Mouse (Mus musculus) neural tube, embryonic 10.5 days (tissue): ENCODE data around the gene 9430097D07Rik.
A peak's percentile ranks its signal among the peaks of the same experiment; 100 is the strongest.

Experiments
- DNase-seq: peaks from one replicate; pipeline ENCODE4 v3.0.0-alpha.2; 2017; ENCODE audit warnings: low spot score; ENCODE audit errors: extremely low spot score

9430097D07Rik gene

DNA sequence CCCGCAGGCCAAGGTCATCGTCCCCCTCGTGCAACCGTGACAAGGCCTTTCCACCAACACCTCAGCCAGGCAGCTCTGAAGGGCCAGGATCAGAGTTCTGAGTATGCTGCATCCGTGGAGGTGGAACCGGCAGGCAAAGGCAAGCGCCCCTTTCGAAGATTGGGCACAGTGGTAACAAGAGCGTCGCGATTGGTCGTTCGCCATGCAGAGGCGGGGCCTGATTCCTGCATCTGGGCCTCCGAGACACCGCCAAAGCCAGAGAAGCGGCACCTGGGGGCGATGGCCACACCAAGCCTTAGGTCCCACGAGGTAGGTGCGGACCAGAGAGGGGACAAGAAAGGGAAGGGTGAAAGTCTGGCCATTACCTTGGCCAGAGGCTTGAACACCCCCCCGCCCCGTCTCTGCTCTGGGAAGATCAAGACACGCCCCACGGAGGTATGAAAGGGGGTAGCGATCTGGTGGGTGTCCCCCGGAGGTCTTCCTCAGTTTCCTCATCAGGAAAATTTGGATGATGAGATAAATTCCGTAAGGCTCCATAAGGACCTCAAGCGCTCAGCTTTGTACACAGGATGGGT, at the start of gene 9430097D07Rik:
TSS of gene 9430097D07Rik (minus strand) at position 99 of the 575 bp plus-strand sequence.
- peak; percentile 63 for DNase-seq

DNA sequence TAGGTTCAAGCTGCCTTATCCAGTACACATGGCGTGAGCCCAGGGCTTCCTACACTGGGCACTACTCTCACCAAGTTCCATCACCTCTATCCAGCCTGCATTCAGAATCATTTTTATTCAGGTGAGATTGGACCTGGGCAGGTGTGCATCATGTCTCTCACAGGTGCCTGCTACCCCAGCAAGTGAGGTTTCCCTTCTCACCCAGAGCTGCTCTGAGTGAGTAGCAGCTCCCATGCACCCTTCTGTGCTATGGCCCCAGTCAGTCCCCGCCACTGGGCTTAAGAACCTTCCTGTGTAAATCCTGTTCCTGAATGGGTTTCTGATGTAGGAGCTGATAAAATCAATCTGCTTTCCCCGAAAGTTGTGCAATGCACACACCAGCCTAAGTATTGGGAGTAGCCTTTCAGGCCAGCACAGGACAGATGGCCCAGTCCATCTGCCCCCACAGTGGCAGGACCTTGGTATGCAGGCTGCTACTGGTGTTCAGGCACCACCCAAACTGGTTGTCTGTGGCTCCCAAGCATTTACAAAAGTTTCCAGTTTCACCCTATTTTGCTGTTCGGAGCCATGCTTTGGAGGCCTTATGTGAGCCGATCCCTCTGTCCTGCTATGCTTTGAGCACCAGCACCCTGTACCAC, 48.7 kb upstream of the 9430097D07Rik start:
- no peak for DNase-seq

DNA sequence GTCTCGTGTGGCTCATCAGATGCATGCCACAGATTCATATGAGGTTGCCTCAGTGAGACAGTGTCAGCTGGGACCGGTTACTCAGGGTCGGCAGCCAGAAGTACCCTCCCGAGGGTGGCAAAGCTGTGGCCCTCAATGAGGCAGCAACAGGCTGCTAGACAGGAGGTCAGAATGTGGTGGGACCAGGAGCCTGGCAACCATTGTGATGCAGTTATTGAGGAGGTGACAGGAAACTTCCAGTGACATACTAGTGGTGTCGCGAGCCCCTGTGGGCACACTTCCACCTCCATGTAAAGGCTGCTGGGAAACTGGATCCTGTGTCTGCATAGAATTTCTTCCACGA, 46.0 kb upstream of the 9430097D07Rik start, which contains the start of gene Ak1:
TSS of gene Ak1 (plus strand) at position 242 of the 343 bp plus-strand sequence.
- DNase-seq: no peak

DNA sequence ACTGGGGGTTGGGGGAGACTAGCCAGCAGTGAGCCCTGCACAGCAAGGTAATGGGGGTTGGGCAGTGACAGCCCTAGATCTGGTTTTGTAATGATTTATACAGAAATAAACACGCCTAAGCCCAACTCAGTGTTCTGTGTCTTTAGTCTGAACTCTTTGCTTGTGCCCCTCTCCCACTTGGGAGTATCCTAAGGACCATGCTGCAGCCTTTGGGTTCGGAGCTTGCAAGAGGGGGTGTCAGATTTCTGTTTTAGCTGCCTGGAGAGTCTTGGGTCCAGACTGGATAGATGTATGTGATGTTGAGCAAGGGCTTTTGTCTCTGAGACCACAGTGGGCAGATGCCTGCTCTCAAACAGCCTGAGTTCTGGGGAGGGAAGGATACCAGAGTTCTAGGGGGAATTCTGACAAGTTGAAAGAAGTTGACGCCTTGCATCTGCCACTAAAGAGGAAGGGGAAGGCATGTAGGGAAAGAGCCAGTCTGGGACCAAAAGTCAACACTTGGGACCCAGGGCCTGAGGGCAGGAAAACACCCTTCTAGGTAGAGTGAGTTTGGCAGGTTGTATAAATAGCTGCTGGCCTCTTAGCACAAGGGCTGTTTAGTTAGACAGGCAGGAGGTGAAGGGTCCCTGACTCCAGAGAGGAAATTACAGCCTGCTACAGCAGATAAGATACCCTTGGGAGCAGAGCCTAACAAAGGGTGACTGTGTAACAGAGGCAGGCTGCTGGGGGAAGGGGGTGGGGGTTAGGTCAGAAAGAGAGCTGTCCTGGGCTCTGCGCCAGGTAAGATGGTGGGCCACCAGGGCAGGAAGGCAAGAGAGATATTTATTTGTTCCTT, 45.4 kb upstream of the 9430097D07Rik start:
- DNase-seq: peak; percentile 50

DNA sequence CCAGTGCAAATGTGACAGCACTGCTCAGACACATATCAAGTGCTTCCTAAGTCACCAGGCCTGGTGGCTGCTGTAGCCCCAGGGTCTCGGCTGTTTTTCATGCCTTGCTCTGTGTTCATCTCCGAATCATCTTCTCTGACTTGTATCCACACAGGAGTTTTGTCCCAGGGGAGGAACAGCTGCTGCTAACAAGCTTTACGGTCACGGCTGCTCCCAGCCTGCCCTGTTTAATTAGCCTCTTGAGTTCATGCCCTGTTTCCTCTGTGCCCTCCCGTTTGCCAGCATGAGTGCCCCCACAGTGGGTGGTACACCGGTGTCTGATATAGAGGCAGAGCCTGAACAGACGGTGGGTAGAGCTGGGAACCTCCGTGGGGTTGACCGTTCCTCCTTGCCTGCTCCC, 42.6 kb upstream of the 9430097D07Rik start:
- DNase-seq: no peak

DNA sequence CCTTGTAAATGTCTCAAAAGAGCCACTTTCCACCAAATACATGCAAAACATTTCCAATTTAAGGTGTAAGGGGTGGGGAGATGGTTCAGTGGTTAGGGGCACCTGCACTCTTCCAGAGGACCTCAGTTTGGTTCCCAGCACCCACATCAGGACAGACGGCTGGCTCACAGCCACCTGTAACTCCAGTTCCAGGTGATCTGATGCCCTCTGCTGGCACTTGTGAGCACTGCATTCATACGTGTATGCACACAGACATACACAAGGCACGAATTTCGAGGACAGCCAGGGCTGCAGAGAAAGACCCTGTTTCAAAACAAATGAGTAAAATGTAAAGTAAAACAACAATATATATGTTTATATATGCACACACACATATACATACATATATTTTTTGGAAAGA, 42.1 kb upstream of the 9430097D07Rik start:
- no peak for DNase-seq

DNA sequence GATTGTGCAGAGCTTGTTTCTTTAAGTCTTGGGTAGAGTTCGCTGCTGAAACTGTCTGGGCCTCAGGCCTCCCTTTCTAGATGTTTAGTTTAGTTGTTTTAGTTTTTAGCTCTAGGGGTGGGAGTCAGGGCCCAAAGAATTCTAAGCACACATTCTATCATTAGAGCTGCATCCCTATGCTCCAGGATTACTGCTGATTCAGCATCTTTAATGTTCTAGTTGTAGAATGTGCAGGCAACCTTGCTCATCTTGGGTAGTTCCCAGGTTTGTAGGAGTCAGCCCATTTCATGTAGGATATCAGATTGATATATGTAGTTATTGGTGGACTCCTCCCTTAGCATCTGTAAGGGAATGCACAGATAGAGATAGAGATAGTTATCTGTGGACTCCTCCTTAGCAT, 41.6 kb upstream of the 9430097D07Rik start:
- no peak for DNase-seq

DNA sequence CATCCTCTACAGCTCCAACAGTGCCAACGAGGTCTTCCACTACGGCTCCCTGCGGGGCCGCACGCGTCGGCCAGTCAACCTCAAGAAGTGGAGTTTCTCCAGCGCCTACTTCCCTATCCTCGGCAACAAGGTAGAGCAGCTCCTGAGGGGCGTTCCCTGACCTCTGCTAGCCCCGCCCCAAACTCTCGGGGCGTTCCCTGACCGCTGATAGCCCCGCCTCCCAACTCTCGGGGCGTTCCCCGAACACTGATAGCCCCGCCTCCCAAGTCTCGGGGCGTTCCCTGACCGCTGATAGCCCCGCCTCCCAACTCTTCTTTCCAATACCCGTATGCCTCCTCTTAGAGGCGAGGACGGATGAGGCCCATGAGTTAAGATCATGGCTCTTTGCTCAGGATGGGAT, 36.8 kb upstream of the 9430097D07Rik start:
- no peak for DNase-seq

DNA sequence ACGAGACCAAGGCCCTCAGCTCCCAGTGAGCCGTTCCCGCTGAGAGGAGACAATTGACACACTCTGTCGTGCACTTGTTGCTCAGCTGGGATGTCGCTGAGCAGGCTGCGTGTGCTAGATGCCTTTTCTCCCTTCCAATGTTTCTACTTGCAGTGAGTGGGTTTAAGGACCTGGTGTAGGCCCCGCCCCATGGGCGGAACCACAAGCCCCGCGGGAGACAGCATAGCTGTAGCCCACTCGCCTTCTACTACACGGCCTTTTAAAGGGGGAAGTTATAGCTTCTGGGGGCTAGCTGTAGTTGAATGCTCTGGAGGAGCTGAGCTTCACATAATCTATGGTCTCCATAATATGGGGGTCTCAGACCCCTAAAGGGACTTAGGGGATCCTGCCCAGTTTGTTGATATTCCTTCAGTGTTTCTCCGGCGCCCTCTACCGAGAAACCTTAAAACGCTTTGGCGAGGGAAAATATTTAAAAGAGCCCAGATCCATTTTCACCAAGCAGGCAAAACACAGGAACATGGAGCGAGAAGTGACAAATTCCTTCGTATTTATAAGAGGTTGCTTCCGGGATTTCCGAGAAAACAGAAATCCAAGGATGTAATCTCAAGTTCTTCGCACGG, 35.2 kb upstream of the 9430097D07Rik start:
- no peak for DNase-seq

DNA sequence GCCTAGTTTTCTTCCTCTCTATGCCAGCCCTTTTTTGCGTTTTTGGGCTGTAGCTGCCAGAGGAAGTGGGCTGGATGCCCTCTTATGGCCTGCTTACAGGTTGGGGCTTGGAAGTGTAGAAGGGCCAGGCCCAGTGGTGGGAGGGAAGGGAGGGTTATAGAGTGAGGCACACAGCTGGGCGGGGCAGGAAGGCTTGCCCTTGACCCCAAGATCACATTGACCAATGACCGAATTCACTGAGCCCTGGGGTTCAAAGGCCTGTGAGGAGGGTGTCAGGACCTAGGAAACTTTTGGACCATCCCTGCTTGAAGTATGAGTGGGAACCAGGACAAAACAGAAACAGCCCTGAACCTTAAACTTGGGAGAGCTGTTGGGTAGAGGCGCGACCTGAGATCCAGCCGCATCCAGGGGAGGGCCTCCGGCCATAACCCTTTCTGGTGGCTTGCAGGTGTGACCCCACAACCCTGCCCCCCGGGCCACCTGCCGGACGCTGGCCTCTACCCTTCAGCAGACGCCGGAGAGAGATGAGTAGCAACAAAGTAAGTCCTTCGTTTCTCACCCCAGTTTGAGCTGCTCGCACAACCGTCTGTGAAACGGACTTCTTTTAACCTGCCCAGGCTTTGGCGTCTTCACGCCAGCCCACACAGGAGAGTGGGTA, 33.4 kb upstream of the 9430097D07Rik start:
- DNase-seq: no peak

DNA sequence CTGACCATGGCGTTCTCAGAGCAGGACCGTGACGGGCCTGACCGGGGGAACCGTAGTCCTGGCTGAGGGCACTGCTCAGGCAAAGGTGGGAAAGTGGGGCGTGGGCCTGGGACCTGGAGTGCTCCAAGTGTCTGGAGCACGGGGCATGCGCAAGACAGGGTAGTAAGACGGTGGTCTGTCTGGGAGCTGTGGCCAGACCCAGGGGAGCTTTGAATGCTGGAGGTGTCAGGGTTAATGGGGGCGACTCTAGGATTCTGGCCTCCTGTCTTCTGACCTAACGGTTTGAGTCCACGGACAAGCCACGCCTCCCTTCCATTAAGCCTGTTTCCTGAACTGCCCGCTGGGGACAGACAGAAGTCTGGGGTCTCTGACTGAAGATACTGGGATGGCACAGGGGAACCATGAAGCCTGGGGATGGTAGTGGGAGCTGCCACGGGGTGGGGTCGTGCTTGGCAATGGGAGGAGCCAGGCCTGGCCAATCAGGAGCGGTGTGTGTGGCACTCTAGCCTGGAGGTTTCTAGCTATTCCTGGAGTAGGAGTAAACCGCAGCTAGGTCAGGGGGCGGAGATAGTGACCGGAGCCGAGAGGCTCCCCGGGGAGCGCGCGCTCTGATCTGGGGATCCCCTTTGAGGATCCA, 32.8 kb upstream of the 9430097D07Rik start:
- DNase-seq: peak; percentile 72

DNA sequence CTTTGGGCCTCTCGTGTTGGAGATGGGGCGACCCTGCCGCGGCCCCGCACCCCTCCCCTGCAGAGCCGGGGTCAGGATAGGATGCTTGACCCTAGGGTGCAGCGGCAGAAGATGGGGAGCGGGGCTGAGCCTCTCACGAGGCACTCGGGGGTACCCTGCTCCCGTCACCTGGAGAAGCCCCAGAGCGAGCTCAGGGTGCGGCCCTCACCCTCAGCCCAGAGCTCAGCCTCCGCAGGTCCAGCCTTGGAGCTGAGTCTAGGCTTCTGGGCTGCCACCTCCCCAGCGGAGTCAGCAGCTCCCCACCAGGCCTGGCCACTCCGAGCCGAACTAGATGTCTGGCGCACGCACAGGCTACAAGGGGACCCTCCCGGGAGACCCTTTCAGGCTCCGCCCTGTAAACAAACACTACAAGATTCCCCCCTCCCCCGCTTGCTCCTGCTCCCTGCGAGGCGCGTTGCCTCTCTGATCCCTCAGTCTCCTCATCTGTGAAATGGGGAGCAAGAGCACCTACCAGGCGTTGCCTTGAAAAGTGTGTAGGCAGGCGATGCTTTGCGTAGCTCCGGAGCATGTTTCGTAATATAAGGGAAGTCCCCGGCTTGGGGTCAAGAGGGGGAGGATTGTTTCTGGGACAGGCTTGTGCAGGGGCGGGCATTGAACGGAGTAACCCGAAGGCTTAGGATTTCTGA, 31.9 kb upstream of the 9430097D07Rik start:
- peak; percentile 63 for DNase-seq

DNA sequence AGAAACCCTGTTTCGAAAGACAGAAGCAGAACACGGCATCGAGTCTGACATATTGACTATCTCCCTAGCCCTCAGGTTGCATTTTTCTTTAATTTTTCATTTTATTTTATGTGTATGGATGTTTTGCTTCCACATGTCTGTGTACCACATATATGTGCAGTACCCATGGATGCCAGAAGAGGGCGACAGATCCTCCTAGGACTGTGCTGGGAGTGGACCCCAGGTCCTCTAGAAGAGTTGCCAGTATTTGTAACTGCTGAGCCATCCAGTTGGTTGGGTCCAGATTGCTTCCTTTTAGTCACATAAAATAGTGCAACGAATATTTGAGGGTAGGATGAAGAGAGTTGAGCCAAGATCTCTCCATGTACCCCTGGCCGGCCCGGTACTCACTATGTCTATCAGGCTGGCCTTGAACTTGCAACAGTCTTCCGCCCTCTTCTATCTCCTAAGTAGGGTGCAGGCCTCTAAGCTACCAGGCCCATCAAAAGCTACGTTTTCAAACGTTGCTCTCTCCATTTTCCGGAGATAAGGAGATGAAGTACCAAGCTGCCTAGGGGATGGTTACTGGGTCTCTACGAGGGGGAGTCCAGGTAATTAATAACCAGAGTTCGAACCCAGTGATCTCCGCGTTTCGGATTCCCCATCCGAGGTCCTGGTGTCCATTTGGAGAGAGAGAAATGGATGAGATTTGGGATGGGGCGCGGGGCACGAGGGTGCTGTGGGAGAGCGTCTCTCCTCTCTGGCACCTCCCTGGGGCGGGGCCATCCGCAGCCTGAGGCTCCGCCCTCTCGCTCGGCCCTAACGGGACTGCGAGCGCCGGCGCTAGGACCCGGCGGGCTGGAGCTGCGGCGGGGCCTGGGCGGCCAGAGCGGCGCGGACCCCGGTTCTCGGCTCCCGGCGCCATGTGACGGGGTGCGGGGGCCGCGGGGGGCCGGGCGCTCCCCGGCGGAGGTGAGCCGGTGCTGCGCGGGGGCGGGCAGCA, 31.0 kb upstream of the 9430097D07Rik start:
- DNase-seq: peak; percentile 83

DNA sequence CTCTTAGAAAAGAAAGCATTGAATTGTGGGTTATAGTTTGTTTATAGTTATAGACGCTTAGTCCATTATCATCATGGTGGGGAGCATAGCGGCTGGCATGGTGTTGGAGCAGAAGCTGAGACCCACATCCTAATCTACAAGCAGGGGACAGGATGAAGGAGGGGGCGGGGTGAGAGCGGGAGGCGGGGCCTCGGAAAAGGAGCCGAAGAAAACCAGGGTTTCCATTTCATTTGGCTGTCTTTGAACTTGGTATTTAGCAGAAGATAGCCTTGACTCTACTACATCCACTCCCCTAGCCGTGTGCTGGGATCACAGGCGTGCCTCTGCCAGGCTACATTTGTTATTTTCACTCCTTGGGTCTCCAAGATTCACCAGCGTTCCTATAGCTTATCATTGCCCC, 29.1 kb upstream of the 9430097D07Rik start:
- DNase-seq: no peak

DNA sequence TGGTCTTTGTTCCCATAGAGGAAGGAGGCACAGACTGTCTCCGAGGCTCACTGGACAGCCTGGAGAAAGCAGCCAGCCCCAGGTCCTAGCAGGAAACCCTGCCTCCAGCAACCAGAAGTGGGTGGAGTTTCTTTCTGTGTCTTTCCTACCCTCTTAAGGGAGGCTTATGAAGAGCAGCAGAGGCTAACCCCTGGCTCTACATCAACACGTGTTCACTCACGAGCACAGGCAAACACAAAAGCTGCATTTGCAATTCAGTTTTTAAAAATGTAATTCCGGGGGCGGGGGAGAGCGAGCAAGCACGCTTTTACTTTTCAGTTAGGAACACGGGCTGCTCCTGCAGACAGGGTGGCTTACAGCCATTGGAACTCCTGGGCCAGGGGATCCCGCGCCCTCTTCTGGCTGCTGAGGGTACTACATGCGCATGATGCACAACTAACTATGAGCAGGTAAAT, 27.1 kb upstream of the 9430097D07Rik start:
- peak; percentile 92 for DNase-seq

DNA sequence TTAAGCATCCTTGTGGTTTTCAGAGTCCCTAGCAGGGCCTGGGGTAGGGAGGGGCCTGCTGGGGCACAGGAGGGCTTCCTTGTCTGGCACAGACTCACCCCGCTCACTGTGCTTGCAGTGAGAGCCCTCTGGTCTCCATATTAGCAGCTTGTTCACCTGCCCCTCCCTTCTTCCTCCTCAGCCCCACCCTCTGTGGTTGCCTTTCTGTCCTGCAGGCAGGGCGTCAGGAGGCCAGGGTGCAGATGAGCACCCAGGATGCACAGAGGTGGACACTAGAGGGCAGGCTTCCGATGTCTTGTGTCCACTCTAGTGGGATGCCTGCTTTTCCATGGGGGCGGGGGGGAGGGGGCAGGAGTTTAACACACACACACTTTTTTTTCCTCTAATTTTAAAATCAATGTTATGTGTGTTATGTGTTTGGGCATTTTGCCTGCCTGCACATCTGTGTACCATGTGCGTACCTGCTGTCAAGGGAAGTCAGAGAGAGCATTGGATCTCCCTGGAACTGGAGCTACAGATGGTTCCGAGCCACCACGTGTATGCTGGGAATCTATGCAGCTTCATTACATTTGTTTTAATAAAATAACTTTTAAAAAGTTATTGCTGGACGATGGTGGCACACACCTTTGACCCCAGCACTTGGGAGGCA, 26.1 kb upstream of the 9430097D07Rik start:
- DNase-seq: no peak

DNA sequence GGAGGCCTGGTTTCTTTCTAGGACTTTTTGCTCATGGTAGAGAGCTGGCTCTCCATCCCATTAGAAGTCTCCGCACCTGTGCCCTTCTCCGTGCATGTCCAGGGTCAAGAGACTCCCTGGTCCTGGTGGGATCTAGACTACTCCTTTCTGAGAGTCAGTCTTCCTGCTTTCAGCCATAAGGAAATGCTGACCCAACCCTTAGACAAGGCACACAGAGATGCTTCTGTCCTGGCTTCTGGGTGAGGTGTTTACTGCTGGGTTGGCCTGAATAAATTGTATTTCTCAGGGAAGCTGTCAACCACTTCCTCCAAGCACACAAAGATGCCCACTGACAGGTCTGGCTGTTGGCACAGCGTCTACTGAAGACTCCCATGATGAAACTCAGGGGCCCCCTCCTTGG, 23.9 kb upstream of the 9430097D07Rik start, which contains the start of gene St6galnac6:
TSS of gene St6galnac6 (plus strand) at position 301 of the 400 bp plus-strand sequence.
- no peak for DNase-seq

DNA sequence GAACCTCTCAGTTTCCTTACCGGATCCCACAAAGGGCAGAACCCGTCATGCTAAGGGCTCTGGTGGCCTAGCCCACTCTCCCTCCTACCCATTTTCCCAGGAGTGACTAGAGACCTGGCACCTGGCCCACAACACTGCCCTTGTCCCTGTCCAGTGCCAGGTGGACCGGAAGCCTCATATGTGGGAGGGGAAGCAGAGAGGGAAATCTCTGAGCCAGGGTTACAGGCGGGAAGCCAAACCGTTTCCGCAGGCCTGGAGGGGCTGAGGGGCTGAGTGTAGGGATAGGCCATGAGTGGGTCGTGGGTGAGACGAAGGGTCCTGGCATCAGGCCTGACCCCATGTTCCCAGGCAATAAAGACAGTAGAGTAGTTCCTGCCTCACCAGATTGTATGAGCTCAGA, 23.0 kb upstream of the 9430097D07Rik start:
- DNase-seq: no peak

DNA sequence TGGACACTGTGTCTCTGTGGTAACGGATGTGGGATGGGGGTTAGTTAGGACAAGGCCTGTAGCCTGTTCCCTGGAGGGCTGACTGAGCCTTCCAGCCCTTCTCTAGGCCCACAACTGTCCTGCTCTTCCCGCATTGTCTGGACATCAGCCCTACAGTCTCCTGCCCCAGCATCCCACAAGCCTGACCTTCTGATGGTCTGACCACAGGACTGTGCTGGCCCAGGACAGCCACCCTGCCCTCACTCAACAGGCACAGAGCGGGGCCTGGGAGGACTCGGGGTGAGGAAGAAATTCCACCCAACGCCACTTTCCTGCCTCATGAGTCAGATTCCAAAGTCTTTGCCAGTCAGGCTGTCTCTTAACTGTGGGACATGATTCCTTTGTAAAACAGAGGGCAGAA, 22.2 kb upstream of the 9430097D07Rik start:
- no peak for DNase-seq
